ENCODE assay signal across 10 mouse cellular contexts in the genomic region with DNA sequence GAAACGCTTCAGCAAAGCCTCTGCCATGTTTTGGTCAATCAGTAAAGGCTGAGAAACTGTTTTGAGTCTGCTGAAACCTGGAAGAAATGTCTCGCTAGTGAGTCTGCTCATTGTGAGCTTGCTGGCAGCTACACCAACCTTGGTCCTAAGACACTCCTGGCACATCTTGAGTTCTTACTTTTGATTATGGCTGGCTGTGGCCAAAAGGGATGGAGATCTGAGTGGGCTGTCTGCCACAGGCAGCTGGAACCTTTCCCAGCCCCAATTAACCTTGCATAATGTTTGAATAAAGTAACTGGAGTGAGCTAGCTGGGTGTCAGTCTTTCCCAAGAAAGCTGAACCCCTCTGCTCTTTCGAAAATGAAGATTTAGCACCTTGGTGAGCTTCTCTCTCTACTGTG. TPM values are rescaled to one million over a fixed set of nuclear protein-coding genes. Genes with fewer than 3 reads are reported as not detected.
DNase-seq lines count a peak whose midpoint lies in the region; ATAC-seq and TF ChIP-seq lines count a peak whose summit lies in the region.
"Had no signal": no experiment of that assay in that cellular context is flagged by ENCODE, and none has a peak within 500 bp of the region (broad histone marks: within the 10 kb centered on the region; RNA-seq: fewer than 3 reads in every experiment).

No protein-coding gene starts in this region.

- H3K9me3 ChIP-seq in lung, postnatal 0 days (ENCODE audit: low read length) = no peaks in the 10 kb centered on the region
- H3K9me3 ChIP-seq: limb, embryonic 15.5 days; midbrain, embryonic 10.5 days had no signal

- no peaks in the 10 kb centered on the region for H3K36me3 ChIP-seq in lung, postnatal 0 days (ENCODE audit: insufficient read depth, low read length)

- no peaks in the 10 kb centered on the region for H3K27me3 ChIP-seq in lung, postnatal 0 days (replicated peaks; ENCODE audit: insufficient read depth, low read length)
- H3K27me3 ChIP-seq: limb, embryonic 15.5 days had no signal

- no peaks in the 10 kb centered on the region for H3K4me1 ChIP-seq in lung, postnatal 0 days (ENCODE audit: insufficient read depth, low read depth, low read length)

- no peak overlapping the region for H3K9ac ChIP-seq in lung, postnatal 0 days (replicated peaks; ENCODE audit: low read depth)
- H3K9ac ChIP-seq: limb, embryonic 15.5 days had no signal

- peak; percentile 35 to 72 for DNase-seq in frontal cortex, adult 2 months (ENCODE audit: extremely low spot score in 1 of 2, low spot score in 1 of 2)
- DNase-seq in brain, embryonic 18.5 days (ENCODE audit: low read depth, low spot score) = peak; percentile 50
- DNase-seq in frontal cortex, postnatal 14 days (ENCODE audit: low spot score in 2 of 2) = peak; percentile 30 to 39
- DNase-seq in left cerebral cortex, postnatal 25 days (ENCODE audit: low spot score in 2 of 2) = peak; percentile 18 to 60
- DNase-seq in heart, postnatal 10 days = no peak
- no peak for DNase-seq in kidney, postnatal 10 days
- no peak for DNase-seq in lung, postnatal 0 days (ENCODE audit: low spot score)

- H3K4me3 ChIP-seq in lung, postnatal 0 days (ENCODE audit: low read depth, low read length) = no peak overlapping the region
- H3K4me3 ChIP-seq: limb, embryonic 15.5 days; midbrain, embryonic 10.5 days had no signal

- 69% methylated on average over 3 of the region's 3 CpGs for WGBS in lung, postnatal 0 days

- no peak for ATAC-seq in frontal cortex, adult (ENCODE audit: low TSS enrichment)
- no peak for ATAC-seq in lung, postnatal 0 days

- no peak overlapping the region for H3K4me2 ChIP-seq in lung, postnatal 0 days (replicated peaks; ENCODE audit: low read depth, low read length)
- H3K4me2 ChIP-seq: limb, embryonic 15.5 days had no signal

- no peak overlapping the region for H3K27ac ChIP-seq in lung, postnatal 0 days (ENCODE audit: low read length)
- H3K27ac ChIP-seq: limb, embryonic 15.5 days; midbrain, embryonic 10.5 days had no signal

- intact Hi-C loops in left cerebral cortex, postnatal 25 days (cut with DNase I) = loop anchor here (10.0 kb wide), 1 partner anchor 1073 kb away; no protein-coding TSS in a partner anchor
- intact Hi-C loops in heart, postnatal 10 days (cut with DNase I) = loop anchor here (5.0 to 10.0 kb wide), 3 partner anchors 264 to 1073 kb away; no protein-coding TSS in a partner anchor

- TF ChIP-seq CTCF in lung, postnatal 0 days (IDR thresholded peaks at IDR 0.05) = no peak

- no peak for TF ChIP-seq EP300 in lung, postnatal 0 days (IDR thresholded peaks at IDR 0.05)

RNA-seq across cellular contexts. Expression of gene Etaa1, which starts 2.3 kb away (rescaled TPM):
- 4.0 and 4.9 TPM in 2 replicates for polyA plus RNA-seq in frontal cortex, adult 2 months (2012; rRNA removed)
- total RNA-seq in left cerebral cortex, postnatal 25 days (2021) = 1 to 10 TPM; 7.7 to 8.4 TPM
- 1 to 10 TPM; 3.9 to 5.1 TPM for total RNA-seq in heart, postnatal 10 days (2021)
- polyA plus RNA-seq in lung, postnatal 0 days (2015; fragmentation: Nextera tagmentation; extraction: Ambion mirVana) = 5.2 and 5.3 TPM in 2 replicates

Comparison
In these comparisons a context has a peak if more than half of its experiments do, and no peak if none do; other contexts are left out.
1. DNase-seq: peak in frontal cortex, adult 2 months (2 of 2), brain, embryonic 18.5 days (single experiment), frontal cortex, postnatal 14 days (2 of 2) and left cerebral cortex, postnatal 25 days (2 of 2); none in heart, postnatal 10 days (0 of 2), kidney, postnatal 10 days (single experiment) and lung, postnatal 0 days (single experiment).